Mouse (Mus musculus) testis, adult 2 months (tissue): Measurements from ENCODE around the gene Dgkg.

Experiments used
- CTCF ChIP-seq: fragments of 200-500 bp; IDR thresholded peaks from 2 replicates; pipeline ENCODE4 v1.5.1; 2012; ENCODE audit warnings: low read depth, mild to moderate bottlenecking, inconsistent platforms, low read length, moderate library complexity; ENCODE audit not compliant: control insufficient read depth, insufficient read depth, insufficient replicate concordance
- POLR2A ChIP-seq: fragments of 200-500 bp; IDR thresholded peaks from 2 replicates; pipeline ENCODE4 v1.6.1; 2012; ENCODE audit warnings: low read depth, mild to moderate bottlenecking, inconsistent platforms, low read length, moderate library complexity; ENCODE audit not compliant: control insufficient read depth

GRCm38 (mm10) chr16:22621299-22621920 is 35.6 kb downstream of the Dgkg start:
- TF ChIP-seq CTCF, result no peak
- TF ChIP-seq POLR2A, result no peak
